Mouse (Mus musculus): ENCODE results near the gene Tmsb4x. TPM values are rescaled to one million over a fixed set of nuclear protein-coding genes. Genes with fewer than 3 reads are reported as not detected.

Tmsb4x gene
- polyA plus RNA-seq, 1 experiment from 2014 or later = 2,803 TPM

GRCm38 (mm10) chrX:167211871-167212555, 2.9 kb upstream of the Tmsb4x start:
- Histone ChIP-seq H3K4me3 (no peak overlapping the region), H3K36me3 (no peaks in the 10 kb centered on the region), H3K9ac (no peak overlapping the region), H3K4me1 (no peaks in the 10 kb centered on the region), H3K4me2 (no peak overlapping the region), H3K27ac (no peak overlapping the region), H3K9me3 (no peaks in the 10 kb centered on the region), H3K27me3 (peaks cover 17% of the 10 kb centered on the region; the same call in 1 of the 2 replicates)
- no peak for ATAC-seq (ENCODE audit: insufficient number of reproducible peaks, low FRiP score, low TSS enrichment, low read depth)
- WGBS = 58% methylated on average over 9 of the region's 9 CpGs

DNA sequence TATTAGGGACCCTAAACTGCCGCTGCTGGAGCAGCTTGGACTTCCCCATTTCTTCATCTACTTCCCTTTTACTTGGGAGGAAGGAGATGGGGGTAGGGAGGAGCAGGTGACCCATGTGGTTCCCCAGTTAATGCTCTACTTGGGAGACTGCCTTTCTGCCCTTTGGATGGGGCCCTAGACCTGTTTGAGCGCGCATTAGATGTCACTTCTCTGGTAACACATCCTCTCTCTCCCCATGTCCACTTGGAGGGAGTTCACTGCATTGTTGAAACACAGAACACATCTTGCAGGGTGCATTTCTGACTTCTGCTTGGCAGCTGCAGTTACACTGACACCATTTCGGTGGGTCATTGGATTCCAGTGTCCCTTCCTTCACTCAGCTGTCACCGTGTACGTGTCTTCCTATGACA, 1.2 kb upstream of the Tmsb4x start:
- H3K4me1 ChIP-seq = no peaks in the 10 kb centered on the region
- ATAC-seq (ENCODE audit: insufficient number of reproducible peaks, low FRiP score, low TSS enrichment, low read depth) = no peak
- H3K36me3 ChIP-seq = no peaks in the 10 kb centered on the region
- H3K4me2 ChIP-seq = no peak overlapping the region
- no peaks in the 10 kb centered on the region for H3K9me3 ChIP-seq
- H3K27ac ChIP-seq = no peak overlapping the region
- no peak overlapping the region for H3K9ac ChIP-seq
- peaks cover 17% of the 10 kb centered on the region; the same call in 1 of the 2 replicates for H3K27me3 ChIP-seq
- WGBS = 56% methylated on average over 6 of the region's 6 CpGs
- H3K4me3 ChIP-seq = no peak overlapping the region

GRCm38 (mm10) chrX:167209828-167210227, 713 bp upstream of the Tmsb4x start:
- H3K9ac ChIP-seq = no peak overlapping the region

DNA sequence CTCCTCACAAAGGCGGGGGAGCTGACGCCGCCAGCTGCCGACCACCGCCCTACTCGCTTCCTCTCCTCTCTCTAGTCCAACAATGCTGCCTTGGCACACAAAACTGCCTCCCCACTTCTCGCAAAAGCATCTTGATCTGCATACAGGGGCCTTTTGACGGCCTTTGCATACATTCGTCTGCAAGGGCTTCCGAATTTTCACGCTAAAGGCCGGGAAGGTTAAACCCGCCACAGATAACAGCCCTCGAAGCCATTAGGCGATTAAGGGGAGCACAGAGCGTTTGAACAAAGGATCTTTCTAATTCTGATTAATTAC, 652 bp downstream of the Tmsb4x start:
- H3K4me2 ChIP-seq = peak overlapping the region; percentile 49
- H3K4me3 ChIP-seq = peak overlapping the region; percentile 50
- WGBS = 22% methylated on average over 16 of the region's 16 CpGs
- H3K27me3 ChIP-seq = peaks cover 19% of the 10 kb centered on the region; the same call in 1 of the 2 replicates
- peak overlapping the region; percentile 51 for H3K9ac ChIP-seq
- ATAC-seq (ENCODE audit: insufficient number of reproducible peaks, low FRiP score, low TSS enrichment, low read depth) = no peak
- no peaks in the 10 kb centered on the region for H3K9me3 ChIP-seq
- H3K27ac ChIP-seq = peak overlapping the region; percentile 82
- no peaks in the 10 kb centered on the region for H3K4me1 ChIP-seq
- H3K36me3 ChIP-seq = no peaks in the 10 kb centered on the region

More at GRCm38 (mm10) chrX:167209828-167210227, 713 bp upstream of the Tmsb4x start:
- Histone ChIP-seq H3K9me3 (no peaks in the 10 kb centered on the region), H3K27me3 (peaks cover 17% of the 10 kb centered on the region; the same call in 1 of the 2 replicates), H3K4me2 (peak overlapping the region; percentile 49), H3K4me1 (no peaks in the 10 kb centered on the region), H3K4me3 (peak overlapping the region; percentile 50), H3K36me3 (no peaks in the 10 kb centered on the region), H3K27ac (no peak overlapping the region)
- WGBS = 48% methylated on average over 8 of the region's 8 CpGs
- no peak for ATAC-seq (ENCODE audit: insufficient number of reproducible peaks, low FRiP score, low TSS enrichment, low read depth)

DNA sequence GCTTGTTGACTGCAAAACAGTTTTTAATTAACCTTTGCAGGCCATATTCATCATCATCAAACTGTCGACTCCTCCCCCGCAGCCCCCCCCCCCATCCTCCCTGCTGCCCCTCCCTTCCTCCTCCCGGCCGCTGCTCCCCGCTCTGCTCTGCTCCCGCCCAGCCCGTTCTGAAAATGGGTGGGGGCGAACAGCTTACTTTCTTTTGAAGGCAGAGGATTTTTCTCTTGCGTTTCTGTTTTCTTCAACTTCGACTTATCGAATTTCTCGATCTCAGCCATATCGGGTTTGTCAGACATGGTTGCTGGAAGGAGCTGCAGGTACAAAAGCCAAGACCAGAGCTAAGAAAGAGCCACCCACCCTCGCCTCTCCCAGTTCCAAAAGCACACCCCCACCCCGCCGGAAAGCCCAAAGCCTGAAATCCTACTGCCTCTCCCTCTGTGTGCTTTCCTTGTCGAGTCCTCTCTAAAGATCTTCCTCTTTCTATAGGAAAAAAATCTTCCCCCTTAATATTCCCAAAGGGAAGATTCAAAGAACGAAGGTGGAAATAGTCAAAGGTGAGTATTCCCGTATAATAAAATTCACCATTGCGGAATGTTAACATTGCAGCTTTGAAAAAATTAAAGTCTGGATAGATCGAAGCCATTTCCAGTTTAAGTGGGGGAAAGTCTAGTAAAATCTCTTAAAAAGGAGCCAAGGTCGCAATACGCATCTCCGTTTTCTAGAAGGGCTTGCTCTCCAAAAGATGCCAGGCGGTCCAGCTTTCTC, 1.2 kb downstream of the Tmsb4x start:
- WGBS = 25% methylated on average over 25 of the region's 25 CpGs
- Histone ChIP-seq H3K9ac (peak overlapping the region; percentile 51), H3K4me2 (peak overlapping the region; percentile 49), H3K36me3 (no peaks in the 10 kb centered on the region), H3K27ac (peak overlapping the region; percentile 82), H3K4me3 (peak overlapping the region; percentile 50), H3K27me3 (peaks cover 19% of the 10 kb centered on the region; the same call in 1 of the 2 replicates), H3K4me1 (no peaks in the 10 kb centered on the region), H3K9me3 (no peaks in the 10 kb centered on the region)
- ATAC-seq (ENCODE audit: insufficient number of reproducible peaks, low FRiP score, low TSS enrichment, low read depth) = no peak

DNA sequence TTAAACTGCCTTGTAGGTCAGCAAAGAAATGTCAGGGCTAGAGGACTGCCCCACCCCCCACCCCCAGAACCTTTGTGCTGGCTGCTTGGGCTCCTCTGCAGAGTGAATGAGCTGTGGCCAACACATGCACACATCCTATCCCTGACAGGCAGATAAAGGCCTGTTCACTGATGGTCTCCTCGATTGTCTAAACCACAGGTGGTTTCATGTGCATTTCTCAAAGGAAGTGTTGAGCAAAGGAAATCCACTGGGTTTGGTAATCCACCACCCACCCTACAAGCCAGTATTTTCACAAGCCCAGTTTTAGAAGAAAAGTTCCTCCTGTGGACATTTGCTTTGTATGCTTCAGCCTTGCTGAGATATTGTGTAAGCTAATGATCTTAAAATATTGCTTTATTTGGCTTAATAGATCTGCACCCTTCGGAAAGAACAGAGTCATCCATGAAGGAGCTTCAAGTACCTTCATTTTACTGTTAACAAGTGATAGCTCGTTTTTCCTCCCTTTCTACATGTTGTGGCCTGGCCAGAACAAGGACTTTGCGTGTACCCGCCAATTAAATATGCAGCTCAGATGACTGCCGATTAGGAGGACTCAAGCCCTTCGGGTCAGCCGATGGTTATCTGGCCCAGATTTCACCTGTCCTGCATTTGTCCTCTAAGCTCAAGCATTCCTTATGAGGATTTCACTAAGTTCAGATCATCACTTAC, 3.1 kb downstream of the Tmsb4x start:
- 63% methylated on average over 8 of the region's 8 CpGs for WGBS
- H3K4me2 ChIP-seq = no peak overlapping the region

DNA sequence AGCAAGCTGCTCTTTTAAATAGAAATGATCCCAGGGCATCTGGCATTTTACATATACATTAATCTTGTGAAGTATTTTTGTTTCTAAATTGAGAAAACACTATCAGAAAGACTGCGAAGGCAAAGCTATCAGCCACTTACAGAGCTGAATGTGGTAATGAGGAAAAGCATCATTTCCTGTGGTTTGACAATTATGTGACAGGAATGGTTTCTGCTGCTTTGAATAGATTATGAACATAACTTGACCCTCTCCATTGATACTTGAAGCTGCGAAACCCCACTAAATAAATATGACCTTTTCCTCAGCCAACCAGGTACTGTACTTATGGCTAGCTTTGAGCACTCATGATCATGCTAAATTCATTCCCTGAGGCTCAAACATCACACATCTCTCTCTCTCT, 7.8 kb downstream of the Tmsb4x start:
- H3K27ac ChIP-seq = no peak overlapping the region
- ATAC-seq (ENCODE audit: insufficient number of reproducible peaks, low FRiP score, low TSS enrichment, low read depth) = no peak
- H3K4me2 ChIP-seq = no peak overlapping the region
- H3K9me3 ChIP-seq = no peaks in the 10 kb centered on the region
- H3K4me1 ChIP-seq = no peaks in the 10 kb centered on the region
- peaks cover 11% of the 10 kb centered on the region; the same call in 1 of the 2 replicates for H3K27me3 ChIP-seq
- WGBS = 82% methylated on average over 2 of the region's 2 CpGs
- H3K9ac ChIP-seq = no peak overlapping the region
- H3K4me3 ChIP-seq = no peak overlapping the region
- no peaks in the 10 kb centered on the region for H3K36me3 ChIP-seq

More for the DNA sequence above, 3.1 kb downstream of the Tmsb4x start:
- Histone ChIP-seq H3K9me3 (no peaks in the 10 kb centered on the region), H3K9ac (no peak overlapping the region), H3K27ac (no peak overlapping the region), H3K4me1 (no peaks in the 10 kb centered on the region), H3K27me3 (peaks cover 19% of the 10 kb centered on the region; the same call in 1 of the 2 replicates), H3K36me3 (no peaks in the 10 kb centered on the region), H3K4me3 (no peak overlapping the region)
- ATAC-seq (ENCODE audit: insufficient number of reproducible peaks, low FRiP score, low TSS enrichment, low read depth) = no peak

DNA sequence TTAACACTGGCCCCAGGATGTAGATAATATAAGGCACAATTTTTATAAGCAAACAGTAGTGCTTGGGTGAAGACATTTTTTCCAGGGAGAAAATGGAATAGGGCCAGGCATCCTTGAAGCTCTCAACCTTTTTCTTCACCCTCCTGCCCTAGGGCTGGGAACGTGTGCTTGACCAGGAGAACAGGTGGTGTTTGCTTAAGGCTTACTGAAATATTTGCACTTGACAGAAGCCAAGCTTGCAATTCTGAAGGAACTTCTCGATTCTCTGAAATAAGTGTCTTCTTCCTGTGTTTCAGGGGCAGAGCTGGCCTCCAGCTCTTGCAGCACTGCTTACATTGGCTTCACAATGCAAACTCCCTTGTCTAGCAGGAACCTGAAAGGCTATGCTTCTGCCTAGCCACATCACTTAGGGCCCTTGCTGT, 13.9 kb downstream of the Tmsb4x start:
- WGBS = 63% methylated on average over 2 of the region's 2 CpGs
- H3K27ac ChIP-seq = no peak overlapping the region
- H3K4me1 ChIP-seq = no peaks in the 10 kb centered on the region
- peaks cover 13% of the 10 kb centered on the region; the same call in 1 of the 2 replicates for H3K27me3 ChIP-seq
- H3K4me2 ChIP-seq = no peak overlapping the region
- no peak for ATAC-seq (ENCODE audit: insufficient number of reproducible peaks, low FRiP score, low TSS enrichment, low read depth)
- H3K36me3 ChIP-seq = no peaks in the 10 kb centered on the region
- H3K9ac ChIP-seq = no peak overlapping the region
- H3K4me3 ChIP-seq = no peak overlapping the region
- no peaks in the 10 kb centered on the region for H3K9me3 ChIP-seq

DNA sequence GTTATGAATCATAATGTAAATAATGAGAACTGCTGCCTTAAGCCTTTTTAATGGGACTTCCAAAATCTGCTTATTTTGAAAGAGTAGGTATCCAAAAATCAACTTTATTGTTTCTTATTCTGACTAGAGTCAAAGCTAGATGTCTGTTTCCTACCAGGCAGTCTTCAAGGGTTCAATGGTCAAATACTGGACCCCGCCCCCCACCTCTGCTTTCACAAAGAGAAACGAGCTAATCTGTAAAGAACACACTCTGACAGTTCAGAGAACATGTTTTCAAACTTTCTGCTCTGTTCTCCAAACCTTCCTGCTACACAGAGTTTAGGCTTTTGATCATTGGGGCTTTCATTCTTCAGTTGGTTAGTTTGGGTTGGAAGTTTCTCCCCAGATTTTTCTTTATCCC, 22.8 kb downstream of the Tmsb4x start:
- no peak for ATAC-seq (ENCODE audit: insufficient number of reproducible peaks, low FRiP score, low TSS enrichment, low read depth)
- H3K4me2 ChIP-seq = no peak overlapping the region
- no peaks in the 10 kb centered on the region for H3K9me3 ChIP-seq
- no peaks in the 10 kb centered on the region for H3K36me3 ChIP-seq
- peaks cover 8% of the 10 kb centered on the region; the same call in 1 of the 2 replicates for H3K27me3 ChIP-seq
- H3K27ac ChIP-seq = no peak overlapping the region
- 48% methylated on average over 2 of the region's 2 CpGs for WGBS
- H3K4me3 ChIP-seq = no peak overlapping the region
- no peak overlapping the region for H3K9ac ChIP-seq
- H3K4me1 ChIP-seq = no peaks in the 10 kb centered on the region

- H3K9ac ChIP-seq = no peak overlapping the region
- no peaks in the 10 kb centered on the region for H3K36me3 ChIP-seq
- H3K4me3 ChIP-seq = no peak overlapping the region
- peaks cover 14% of the 10 kb centered on the region; the same call in 1 of the 2 replicates for H3K27me3 ChIP-seq
- 69% methylated on average over 6 of the region's 6 CpGs for WGBS
- H3K9me3 ChIP-seq = no peaks in the 10 kb centered on the region
- H3K4me1 ChIP-seq = no peaks in the 10 kb centered on the region
- no peak for ATAC-seq (ENCODE audit: insufficient number of reproducible peaks, low FRiP score, low TSS enrichment, low read depth)
- H3K4me2 ChIP-seq = no peak overlapping the region
- H3K27ac ChIP-seq = no peak overlapping the region
These were observed 25.6 kb downstream of the Tmsb4x start for GRCm38 (mm10) chrX:167183535-167183934.

- no peak for ATAC-seq (ENCODE audit: insufficient number of reproducible peaks, low FRiP score, low TSS enrichment, low read depth)
- Histone ChIP-seq H3K9me3 (no peaks in the 10 kb centered on the region), H3K4me2 (no peak overlapping the region), H3K27me3 (peaks cover 14% of the 10 kb centered on the region; the same call in 1 of the 2 replicates), H3K36me3 (no peaks in the 10 kb centered on the region), H3K27ac (no peak overlapping the region), H3K9ac (no peak overlapping the region), H3K4me1 (no peaks in the 10 kb centered on the region), H3K4me3 (no peak overlapping the region)
- WGBS = 79% methylated on average over 5 of the region's 5 CpGs
These were observed 26.7 kb downstream of the Tmsb4x start for GRCm38 (mm10) chrX:167182411-167182810.
